Mouse (Mus musculus): ENCODE measurements around the gene Fn1.

Gene Fn1

DNA sequence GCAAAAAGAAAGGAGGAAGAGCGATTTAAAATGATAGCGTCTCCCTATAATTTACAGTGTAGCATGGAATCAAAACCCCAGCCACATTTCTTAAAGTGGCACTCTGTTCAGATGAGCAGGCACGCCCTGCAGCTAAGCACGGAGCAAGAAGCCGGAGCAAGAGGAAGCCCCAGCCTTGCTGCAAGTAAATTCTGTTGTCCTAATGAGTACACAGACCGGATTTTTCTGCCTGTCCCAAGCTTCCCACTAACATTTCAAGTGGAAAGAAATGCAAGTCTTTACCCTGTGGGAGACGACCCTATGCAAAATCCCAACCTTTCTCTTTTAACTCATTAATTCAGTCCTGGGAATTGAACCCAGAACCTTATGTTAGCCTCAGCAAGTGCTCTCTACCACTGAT, 4.8 kb downstream of the Fn1 start:
- DNase-seq = no peak

DNA sequence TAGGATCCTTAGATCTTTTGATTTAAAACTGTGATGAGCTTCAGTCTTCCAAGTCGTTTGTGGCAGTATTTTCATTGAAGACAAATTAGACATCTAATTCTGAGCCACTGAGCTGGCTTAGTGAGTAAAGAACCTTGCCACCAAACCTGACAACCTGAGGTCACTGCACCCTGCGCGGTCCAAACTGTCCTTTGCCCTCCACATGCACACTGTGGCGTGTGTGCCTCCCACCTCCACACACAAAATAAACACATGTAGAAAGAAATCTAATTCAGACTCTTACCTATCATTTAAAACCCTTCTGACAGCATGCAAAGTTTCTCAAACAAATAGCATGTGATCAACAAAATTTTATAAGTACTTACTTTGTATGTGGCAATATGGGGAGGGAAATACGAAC, 6.2 kb downstream of the Fn1 start:
- DNase-seq = no peak

DNA sequence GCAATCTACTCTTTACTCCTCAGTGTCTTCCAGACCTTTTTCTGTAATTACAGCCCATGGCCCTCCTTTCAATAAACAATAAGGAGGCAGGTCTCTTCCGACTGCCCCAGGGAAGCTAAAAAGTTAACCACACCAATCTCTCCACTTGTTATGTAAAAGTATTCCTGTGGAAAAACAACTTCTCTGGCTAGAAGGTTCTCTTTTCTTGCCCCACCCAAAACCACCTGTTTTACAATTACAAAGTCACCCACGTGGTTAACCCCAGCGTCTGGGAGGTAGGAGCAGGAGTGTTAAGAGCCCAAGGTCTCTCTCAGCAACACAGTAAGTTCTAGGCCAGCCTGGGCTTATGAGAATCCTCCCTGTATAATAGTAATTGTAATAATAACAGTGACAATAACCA, 7.0 kb downstream of the Fn1 start:
- DNase-seq = no peak

DNA sequence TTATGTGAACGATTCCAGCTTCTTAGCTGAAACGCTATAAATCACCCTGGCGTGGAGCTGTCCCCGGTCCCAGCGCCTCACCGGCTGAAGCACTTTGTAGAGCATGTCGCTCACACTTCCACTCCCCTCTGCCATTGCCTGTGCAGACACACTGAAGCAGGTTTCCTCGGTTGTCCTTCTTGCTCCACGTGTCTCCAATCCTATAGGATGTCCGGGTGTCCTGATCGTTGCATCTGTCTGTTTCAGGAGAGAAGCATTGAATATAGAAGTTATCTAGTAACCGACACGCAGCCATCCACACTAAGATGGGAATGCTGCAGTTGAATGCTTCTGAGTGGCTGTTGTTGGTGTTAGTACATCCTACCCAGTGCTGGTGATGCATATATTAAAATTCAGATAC, 7.5 kb downstream of the Fn1 start:
- no peak for DNase-seq

DNA sequence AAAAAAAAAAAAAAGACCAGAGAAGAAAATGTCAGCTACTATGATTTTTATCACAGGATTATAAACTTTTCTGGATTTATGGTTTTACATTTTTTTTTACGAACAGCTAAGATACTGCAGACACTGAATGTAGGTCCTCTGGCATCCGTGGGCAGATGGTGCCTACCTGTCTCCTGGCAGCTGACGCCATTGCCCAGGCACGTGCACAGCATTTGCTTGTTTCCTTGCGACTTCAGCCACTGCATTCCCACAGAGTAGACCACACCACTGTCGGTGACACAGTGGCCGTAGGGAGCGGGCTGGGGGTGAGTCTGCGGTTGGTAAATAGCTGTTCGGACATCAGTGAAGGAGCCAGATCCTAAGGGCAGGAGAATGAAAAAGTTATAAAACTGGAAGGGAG, 10.2 kb downstream of the Fn1 start:
- no peak for DNase-seq

DNA sequence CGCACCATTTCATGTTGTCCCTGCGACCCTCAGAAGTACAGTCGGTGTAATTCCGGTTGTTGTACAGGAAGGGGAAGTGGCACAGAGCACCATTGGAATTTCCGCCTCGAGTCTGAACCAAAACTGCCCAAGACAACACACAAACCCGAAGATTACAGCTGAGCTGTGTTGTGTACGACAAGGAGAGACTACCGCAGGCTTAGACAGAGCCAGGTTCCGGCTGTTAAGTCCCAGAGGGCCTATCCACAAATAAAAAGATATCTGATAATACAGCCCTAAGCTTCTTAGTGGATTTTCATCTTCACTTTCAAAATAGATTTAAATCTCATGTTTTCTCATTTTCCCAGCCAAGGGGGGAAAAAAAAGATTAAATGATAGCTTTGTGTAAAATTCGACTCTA, 11.8 kb downstream of the Fn1 start:
- no peak for DNase-seq

DNA sequence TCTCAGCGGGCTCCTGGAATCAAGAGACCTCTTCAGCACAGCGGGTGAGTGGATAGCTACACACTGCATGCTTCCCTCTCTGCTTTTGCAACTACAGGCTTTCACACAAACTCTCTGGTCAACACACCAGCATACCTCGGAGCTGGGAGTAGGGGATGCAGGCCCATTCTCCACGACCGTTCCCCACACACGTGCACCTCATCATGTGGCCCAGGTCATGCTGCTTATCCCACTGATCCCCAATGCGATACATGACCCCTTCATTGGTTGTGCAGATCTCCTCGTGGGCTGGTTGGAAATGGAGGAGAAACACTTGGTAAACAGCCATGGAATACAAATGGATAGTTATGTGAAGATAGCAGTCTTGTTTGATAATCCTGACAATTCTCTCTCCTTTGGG, 12.8 kb downstream of the Fn1 start:
- DNase-seq = no peak

DNA sequence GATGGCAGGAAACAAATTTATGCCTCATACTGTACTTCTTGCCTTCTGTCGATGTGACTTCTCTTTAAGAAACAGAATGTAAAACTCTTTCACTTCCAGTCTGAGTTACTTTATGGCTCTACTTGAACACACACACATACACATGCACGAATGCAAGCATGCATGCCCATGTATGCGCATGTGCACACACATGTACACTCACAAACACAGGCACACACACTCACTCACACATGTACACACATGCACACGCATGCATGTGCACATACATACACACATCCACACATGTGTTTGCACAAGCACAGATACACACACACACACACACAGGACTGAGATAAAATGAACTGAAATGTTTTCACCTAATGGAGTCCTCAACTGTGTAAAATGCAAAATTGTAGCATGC, 16.3 kb downstream of the Fn1 start:
- DNase-seq = no peak

DNA sequence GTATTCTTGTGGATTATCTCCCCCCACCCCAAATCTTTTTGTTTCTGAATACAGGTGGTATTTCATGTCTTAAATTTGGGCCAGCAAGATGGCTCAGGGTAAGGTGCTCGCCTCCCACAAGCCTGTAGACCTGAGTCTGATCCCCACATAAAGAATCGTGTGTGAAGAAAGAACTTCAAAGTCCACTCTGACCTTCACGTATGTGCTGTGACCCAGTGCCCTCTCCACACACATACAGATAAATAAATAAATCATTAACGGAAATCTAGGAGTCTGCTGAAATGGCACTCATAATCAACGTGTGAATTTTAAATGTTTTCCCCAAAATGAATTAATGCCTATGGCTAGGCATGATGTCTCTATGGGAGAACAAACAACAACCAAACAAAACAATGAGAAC, 16.9 kb downstream of the Fn1 start:
- no peak for DNase-seq

DNA sequence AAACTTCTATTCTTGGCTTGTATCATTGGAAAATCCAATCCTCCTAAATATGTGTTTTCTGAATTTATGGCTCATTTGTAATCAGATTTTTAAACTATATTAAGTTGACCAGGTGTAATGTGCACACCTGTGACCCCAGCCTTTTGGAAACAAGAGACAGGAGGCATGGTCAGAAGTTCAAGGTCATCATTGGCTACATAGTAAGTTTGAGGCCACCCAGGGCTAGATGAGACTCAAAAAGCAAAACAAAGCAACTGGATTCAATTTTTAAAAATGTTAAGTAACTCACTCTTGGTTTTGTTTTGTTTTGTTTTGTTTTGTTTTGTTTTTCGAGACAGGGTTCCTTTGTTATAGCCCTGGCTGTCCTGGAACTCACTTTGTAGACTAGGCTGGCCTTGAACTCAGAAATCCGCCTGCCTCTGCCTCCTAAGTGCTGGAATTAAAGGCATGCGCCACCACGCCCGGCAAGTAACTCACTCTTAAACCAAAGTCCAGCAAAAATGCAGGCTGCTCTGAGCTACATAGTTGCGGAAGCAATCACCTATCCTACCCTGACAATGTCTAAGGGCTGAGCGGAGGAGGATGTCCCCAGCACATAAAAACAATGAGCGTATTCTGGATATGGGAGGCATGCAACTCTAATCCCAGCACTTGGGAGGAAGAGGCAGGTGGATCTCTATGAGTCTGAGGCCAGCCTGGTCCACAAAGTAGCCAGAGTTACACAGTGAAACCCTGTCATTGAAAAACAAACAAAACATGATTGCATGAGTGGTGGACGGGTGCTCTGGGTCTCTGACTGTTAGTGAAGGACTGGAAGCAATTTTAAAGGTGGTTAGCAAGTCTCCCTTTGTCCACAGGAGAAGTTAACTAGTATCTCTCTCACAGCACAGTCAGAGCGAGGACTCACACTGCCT, 17.6 kb downstream of the Fn1 start:
- DNase-seq = no peak

DNA sequence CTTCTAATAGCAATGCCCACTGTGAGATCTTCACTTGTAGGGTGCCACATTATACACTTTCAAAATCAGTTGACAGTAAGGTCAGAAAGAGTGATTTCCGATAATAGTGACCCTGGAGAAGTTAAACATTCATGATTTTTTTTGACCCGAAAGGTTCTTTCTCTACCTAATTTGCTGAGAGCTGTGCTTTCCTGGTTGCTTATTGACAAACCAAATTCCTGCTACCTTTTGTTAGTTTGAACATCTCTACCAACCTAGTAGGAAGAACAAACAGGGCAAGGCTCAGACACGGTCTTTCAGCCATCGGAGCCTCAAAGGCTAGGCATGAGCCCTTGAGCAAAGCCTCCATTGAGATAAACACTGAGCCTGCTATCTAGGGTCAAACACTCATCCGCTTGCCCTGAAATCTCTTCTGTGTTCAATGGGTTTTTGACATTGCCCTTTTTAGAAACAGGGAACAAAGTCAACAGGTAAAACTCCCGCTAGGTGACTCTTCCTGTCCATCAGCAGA, 18.5 kb downstream of the Fn1 start:
- no peak for DNase-seq

DNA sequence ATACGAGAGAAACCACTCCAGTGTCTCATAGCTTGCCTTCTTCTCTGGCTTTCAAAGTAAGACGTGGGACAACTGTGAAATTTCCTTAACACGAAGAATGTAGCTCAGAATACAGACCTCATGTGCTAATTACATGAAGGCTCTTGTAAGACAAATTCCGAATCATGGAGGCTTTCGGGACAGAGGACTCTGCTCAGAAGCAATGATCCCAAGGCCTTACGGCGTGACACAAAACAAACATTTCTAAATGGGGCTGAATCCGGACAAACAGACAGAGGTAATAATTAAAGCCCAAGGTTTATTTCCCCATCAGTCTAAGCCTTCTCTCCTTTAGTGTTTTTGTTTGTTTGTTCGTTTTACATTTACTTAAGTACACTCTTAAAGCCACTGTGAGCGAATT, 20.6 kb downstream of the Fn1 start:
- no peak for DNase-seq

DNA sequence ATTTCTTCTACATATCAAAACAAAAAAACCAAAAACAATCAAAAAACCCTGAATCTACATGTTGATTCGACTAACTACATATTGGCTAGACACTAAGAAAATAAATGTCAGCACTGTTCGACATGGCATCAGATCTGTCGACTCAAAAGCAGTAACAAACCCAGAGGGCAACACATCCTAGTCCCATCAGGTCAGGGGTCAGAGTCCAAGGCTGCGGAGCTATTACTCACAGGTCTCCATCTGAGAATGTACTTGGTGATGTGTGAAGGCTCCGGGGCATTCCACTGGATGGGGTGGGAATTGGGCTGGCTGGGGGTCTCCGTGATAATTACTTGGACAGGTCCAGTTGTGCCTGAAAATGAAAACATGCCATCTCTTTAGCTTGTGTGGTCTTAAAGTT, 21.2 kb downstream of the Fn1 start:
- DNase-seq = no peak

DNA sequence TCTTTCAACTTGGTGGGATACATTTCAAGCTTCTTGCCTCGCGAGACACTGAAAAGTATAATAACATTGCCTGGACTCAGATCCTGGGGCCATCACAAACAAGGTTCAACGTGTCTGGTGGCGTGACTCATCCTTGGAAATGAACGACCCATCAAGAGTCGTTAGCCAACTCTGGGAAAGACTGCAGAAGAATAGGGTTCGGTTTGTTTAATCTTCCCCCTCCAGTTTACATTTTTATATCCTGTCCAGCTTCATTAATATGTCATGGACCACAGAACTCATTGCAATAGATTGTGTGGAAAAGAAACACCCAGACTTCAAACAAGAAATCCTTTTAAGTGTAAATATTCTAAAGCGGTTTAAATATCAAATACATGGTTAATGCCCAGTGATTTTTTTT, 22.8 kb downstream of the Fn1 start:
- no peak for DNase-seq

DNA sequence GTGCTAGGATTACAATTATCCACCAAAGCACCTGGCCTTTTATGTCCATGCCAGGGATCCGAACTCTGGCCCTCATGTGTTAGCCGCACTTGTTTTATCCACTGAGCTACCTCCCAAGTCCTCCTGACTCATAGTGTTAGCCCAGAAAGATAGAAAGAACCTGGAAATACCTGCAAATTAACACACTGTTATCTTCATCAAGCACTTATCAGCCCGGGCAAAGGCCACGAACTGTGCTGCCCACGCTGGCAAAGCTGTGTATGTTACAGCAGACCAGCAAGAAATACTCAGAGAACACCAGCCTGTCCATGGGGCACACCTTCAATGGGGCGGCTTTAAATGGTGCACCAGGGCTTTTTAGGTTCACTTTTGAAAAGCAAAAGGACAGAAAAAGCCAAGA, 29.4 kb downstream of the Fn1 start:
- no peak for DNase-seq

DNA sequence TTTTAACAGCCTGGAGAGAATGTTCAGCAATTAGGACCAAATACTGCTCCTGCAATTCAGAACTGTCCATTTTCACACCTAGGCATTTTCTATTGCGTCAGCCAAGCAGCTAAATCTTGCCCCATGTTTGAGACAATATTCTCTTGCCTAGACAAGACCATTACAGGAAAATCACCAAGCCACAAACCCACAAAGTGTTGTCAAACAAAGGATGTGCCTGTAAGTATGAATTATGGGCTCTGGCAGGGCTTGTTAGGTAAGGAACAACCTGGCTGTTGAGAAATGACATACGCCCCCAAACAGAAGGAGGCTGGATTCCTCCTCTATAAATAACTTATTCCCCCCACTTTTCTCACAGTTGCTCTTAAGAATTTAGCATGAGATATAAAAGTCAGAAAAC, 31.5 kb downstream of the Fn1 start:
- no peak for DNase-seq

DNA sequence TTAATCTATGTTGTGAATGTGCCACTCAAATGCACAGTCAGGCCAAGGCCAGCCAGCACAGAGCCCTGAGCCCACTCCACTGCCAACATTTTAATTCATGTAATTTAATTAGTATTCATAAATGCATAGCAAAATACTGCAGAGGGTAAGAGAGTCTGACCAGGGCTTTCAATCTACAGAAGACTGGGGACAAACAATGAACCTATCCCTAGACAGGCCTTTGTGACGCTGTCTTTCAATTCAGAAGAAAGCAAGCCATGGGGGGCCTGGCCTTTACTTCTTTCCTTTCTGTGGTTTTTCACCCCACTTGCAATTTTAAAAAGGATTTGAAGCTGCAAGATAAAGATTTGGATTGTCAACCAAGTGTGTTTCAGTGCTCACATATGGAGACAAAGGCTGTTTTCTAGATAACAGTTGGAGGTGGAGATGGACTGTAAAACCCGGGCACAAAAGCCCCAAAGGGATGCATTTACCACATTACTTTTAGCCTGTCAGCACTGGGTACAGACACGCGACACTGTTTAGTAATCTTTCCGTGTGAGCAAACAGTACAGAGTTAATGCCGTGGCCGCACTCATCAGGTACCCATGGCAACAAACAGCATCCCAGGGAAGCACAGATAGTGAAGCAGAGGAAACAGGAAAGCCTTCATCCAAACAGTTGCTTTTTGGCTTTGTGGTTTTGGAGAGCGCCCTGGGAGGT, 38.3 kb downstream of the Fn1 start:
- no peak for DNase-seq

DNA sequence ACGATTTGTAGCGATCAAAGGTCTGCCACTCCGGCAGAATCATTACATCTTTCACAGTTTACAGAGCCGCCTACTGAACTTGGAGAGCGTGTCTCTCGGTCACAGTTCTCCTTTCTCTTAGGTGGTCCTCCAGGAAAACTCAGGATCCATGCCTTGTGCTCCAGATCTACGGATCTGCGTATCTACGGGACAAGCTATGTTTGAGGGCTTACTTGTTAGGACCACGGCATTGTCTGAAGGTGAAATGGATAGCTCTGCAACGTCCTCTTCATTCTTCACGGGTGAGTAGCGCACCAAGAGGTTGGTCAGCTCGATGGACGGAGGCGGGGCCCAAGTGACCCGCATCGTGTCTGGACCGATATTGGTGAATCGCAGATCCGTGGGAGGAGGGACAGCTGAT, 40.7 kb downstream of the Fn1 start:
- DNase-seq = no peak

DNA sequence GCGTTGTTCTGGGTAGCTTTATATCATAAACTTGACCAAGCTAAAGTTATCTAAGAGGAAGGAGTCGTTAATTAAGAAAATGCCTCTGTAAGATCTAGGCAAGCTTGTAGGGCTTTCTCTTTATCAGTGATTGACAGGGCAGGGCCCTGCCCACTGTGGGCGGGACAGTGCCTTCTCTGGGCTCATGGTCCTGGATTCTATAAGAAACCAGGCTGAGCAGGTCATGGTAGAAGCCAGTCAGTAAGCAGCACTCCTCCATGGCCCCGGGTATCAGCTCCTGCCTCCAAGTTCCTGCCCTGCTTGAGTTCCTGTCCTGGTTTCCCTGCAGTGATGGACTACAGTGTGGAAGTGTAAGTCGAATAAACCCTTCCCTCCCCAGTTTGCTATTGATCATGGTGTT, 43.1 kb downstream of the Fn1 start:
- no peak for DNase-seq

DNA sequence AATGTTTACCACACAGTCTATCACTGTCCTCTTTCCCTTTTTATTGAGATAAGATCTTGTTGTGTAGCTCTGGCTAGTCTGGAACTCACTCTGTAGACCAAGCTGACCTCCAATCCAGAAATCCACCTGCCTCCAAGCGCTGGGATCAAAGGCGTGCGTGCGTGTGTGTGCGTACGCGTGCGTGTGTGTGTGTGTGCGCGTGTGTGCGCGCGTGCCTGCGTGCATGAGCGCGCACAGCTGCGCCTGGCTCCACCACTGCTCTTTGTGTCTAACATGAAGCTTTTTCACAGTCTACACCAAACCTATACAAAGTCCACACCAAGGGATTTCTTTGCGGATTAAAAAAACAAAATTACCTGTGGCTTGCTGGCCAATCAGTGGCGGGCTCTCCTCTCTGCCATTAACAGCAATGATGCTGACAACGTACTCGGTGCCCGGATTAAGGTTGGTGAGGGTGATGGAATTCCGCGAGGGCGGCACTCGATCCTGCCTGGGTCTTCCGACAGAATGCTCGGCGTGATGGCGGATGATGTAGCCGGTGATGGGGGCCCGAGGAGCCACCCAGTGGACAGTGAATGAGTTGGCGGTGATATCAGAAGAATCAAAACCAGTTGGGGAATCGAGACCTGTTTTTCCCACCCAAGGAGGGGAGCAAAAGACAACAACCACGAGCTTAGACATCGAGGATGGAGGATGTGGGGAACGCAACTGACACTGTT, 43.8 kb downstream of the Fn1 start:
- no peak for DNase-seq

DNA sequence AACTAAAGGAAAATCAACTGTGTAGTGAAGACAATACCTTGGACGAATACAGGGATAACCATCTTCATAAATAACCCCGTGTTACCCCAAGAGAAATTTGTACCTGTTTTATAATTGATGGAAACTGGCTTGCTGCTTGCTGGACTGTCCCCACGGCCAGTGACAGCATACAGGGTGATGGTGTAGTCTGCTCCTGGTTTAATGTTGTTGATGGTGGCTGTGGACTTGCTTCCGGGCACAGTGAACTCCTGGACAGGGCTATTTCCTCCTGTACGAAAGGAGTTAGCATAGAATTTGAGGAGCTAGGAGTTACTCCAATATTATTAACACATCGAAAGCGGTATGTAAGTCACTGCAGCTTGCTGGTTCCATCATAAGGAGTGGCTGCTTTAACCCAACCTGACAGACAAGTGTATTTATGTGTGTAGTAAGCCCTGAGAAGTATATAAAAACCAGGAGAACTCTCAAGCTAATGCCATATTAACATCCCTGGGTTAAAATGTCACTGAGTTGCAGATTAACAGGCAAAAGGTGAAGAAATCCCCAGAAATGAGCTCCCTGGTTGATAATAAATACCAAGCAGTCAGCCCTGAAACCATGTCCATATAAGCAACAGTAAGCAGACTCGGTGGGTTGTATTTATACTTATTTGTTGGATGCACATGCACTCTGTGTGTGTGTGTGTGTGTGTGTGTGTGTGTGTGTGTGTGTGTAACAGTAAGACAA, 46.2 kb downstream of the Fn1 start:
- no peak for DNase-seq

DNA sequence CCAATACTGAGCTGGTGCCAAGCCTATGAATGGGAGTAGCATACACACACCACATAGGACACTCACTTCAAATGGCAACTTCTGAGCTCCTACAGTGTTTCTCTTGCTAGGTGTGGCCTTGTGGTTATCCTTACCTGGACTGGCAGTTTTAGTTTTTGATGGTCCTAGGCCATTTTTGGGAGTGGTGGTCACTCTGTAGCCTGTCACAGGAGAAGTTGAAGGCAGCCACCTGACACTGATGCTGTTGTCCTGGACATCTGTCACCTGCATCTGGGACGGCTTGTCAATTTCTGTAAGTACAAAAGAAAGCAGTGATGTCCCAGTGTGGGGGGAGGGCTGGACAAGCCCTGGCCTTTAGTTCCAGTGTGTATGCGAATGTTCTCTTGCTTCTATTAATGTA, 47.2 kb downstream of the Fn1 start:
- no peak for DNase-seq

DNA sequence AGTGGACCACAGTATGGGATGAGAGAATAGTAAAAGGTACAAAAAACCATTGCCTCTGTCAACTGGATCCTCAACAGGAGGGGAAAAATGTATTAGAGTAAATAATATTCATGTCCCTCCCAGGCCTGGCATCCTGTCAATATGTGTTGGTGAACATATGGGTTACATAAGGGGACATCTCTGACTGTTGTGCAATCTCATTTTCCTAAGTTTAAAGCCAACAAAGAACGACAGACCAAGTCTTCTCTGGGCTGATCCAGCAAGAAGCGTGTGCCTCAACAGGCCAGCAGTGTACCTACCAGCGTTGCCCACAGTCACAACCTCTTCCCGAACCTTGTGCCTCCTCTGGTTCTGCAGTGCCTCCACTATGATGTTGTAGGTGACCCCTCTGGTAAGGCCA, 57.6 kb downstream of the Fn1 start:
- no peak for DNase-seq
